Comparison of ENCODE assay signal across 8 mouse cellular contexts in genomic region chr2:153740500-153741436, GRCm38 (mm10). TPM values are rescaled to one million over a fixed set of nuclear protein-coding genes. Genes with fewer than 3 reads are reported as not detected.
A peak's percentile ranks its signal among the peaks of the same experiment; 100 is the strongest.
DNase-seq lines count a peak whose midpoint lies in the region; ATAC-seq lines count a peak whose summit lies in the region.

Gene Mapre1 (plus strand): TSS chr2:153741274.

- H3K27me3 ChIP-seq in heart, embryonic 10.5 days (ENCODE audit: insufficient read depth, poor library complexity, severe bottlenecking): no peaks in the 10 kb centered on the region
- H3K27me3 ChIP-seq in kidney, embryonic 15.5 days: no peaks in the 10 kb centered on the region

- H3K4me2 ChIP-seq in kidney, embryonic 15.5 days: peak within 1 kb of the TSS; percentile 70

- peak; percentile 97 for ATAC-seq in erythroblast, adult 5-6 weeks (replicated peaks; ENCODE audit: low FRiP score, poor library complexity, severe bottlenecking)
- ATAC-seq in kidney, embryonic 15.5 days (replicated peaks; ENCODE audit: low FRiP score): peak; percentile 98
- ATAC-seq in monocyte, adult 5-6 weeks (replicated peaks; ENCODE audit: insufficient number of reproducible peaks, low FRiP score, low TSS enrichment, poor library complexity, severe bottlenecking): peak; percentile 97

- H3K36me3 ChIP-seq in heart, embryonic 10.5 days: 0 out of 2 replicates have a peak, but pooled peaks cover 3% of the 10 kb centered on the region
- H3K36me3 ChIP-seq in kidney, embryonic 15.5 days: 0 out of 2 replicates have a peak, but pooled peaks cover 7% of the 10 kb centered on the region

- peak within 1 kb of the TSS; percentile 88 for H3K9ac ChIP-seq in kidney, embryonic 15.5 days

- peak within 1 kb of the TSS; percentile 100 for H3K27ac ChIP-seq in heart, embryonic 10.5 days
- peak within 1 kb of the TSS; percentile 94 for H3K27ac ChIP-seq in kidney, embryonic 15.5 days

- peak; percentile 99 to 100 for DNase-seq in B cell, adult 2 months
- peak; percentile 100 for DNase-seq in brain, adult 2 months (ENCODE audit: low read depth, low spot score)
- peak; percentile 100 for DNase-seq in heart, embryonic 10.5 days (ENCODE audit: low spot score)
- DNase-seq in liver: peak; percentile 100
- peak; percentile 99 to 100 for DNase-seq in spleen, postnatal 4 days (ENCODE audit: low spot score in 2 of 2)

- peak within 1 kb of the TSS; percentile 90 for H3K4me3 ChIP-seq in heart, embryonic 10.5 days
- H3K4me3 ChIP-seq in kidney, embryonic 15.5 days (replicated peaks): peak within 1 kb of the TSS; percentile 77

- peaks cover 32% of the 10 kb centered on the region for H3K4me1 ChIP-seq in heart, embryonic 10.5 days
- H3K4me1 ChIP-seq in kidney, embryonic 15.5 days: peaks cover 29% of the 10 kb centered on the region

- whole genome bisulfite sequencing in heart, embryonic 10.5 days: 9% methylated on average over 58 of the region's 58 CpGs
- 10% methylated on average over 58 of the region's 58 CpGs for WGBS in kidney, embryonic 15.5 days

- no peaks in the 10 kb centered on the region for H3K9me3 ChIP-seq in heart, embryonic 10.5 days
- H3K9me3 ChIP-seq in kidney, embryonic 15.5 days (replicated peaks): no peaks in the 10 kb centered on the region

RNA-seq across cellular contexts. Expression of gene Mapre1, which starts in this region (rescaled TPM):
- 40.5 and 93.4 TPM in 2 replicates for total RNA-seq in erythroblast, adult 5-6 weeks (2015; ENCODE audit: low replicate concordance)
- total RNA-seq in erythroblast, adult 5-6 weeks (2017; ENCODE audit: low replicate concordance): 24.1 and 38.3 TPM in 2 replicates
- 311 and 313 TPM in 2 replicates for polyA plus RNA-seq in heart, embryonic 10.5 days (2016; fragmentation: Nextera tagmentation; extraction: Ambion mirVana)
- 234 and 269 TPM in 2 replicates for polyA plus RNA-seq in kidney, embryonic 15.5 days (2015; fragmentation: Nextera tagmentation; extraction: Ambion mirVana)
- total RNA-seq in monocyte, adult 5-6 weeks (2017): 84.4 to 215 TPM (median 180 TPM) in 3 replicates

Comparison
In these comparisons a context has a peak if more than half of its experiments do, and no peak if none do; other contexts are left out.
1. Peak in every context shown above with its lines: DNase-seq, ATAC-seq, H3K4me3 ChIP-seq and H3K27ac ChIP-seq.